Mouse (Mus musculus): Measurements from ENCODE around the gene Hoxc5. TPM values are rescaled to one million over a fixed set of nuclear protein-coding genes. Genes with fewer than 3 reads are reported as not detected.

Gene Hoxc5
- polyA plus RNA-seq, 1 experiment from 2014 or later: 6.3 TPM

DNA sequence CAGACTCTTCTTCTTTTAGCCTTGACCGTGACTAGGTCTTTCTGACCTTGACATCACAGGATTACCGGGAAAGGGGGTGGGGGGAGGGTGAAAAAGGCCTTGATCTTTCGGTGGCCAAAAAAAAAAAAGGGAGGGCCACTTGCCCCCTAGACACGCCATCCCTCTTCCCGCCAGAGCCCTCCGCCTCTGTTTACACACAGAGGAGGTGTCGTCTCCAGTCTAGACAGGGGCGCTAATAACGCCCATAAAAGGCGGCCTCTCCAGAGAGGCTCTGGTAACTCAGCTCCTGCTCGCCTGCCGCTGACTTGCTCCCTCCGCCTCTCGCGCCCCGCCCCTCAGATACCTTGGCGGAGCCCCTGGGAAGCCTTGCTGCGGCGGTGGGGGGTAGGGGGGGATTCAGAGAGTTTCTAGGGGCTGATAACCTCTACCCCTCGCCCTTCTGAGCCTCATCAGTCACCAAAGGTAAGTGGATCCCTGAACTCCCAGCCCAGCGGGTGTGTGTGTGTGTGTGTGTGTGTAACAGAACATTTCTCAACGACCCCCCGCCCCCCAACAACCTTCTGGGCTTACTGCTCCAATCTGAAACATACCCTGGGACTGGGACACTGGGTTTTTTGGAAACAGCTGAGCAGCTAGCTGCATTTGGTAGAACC, 35.4 kb upstream of the Hoxc5 start:
- Histone ChIP-seq H3K9me3 (no peaks in the 10 kb centered on the region), H3K27ac (no peak overlapping the region), H3K9ac (replicated peaks) (no peak overlapping the region), H3K36me3 (no peaks in the 10 kb centered on the region), H3K27me3 (peaks cover 99% of the 10 kb centered on the region), H3K4me3 (replicated peaks) (0 out of 2 replicates have a peak overlapping the region, but pooled peaks have one; percentile 3), H3K4me1 (replicated peaks) (peaks cover 14% of the 10 kb centered on the region), H3K4me2 (0 out of 2 replicates have a peak overlapping the region, but pooled peaks have one; percentile 8)
- peak; percentile 60; the same call in 1 of the 2 replicates for ATAC-seq (ENCODE audit: insufficient number of reproducible peaks, insufficient read depth, low FRiP score, low TSS enrichment, low read depth)
- WGBS: 1% methylated on average over 23 of the region's 23 CpGs

DNA sequence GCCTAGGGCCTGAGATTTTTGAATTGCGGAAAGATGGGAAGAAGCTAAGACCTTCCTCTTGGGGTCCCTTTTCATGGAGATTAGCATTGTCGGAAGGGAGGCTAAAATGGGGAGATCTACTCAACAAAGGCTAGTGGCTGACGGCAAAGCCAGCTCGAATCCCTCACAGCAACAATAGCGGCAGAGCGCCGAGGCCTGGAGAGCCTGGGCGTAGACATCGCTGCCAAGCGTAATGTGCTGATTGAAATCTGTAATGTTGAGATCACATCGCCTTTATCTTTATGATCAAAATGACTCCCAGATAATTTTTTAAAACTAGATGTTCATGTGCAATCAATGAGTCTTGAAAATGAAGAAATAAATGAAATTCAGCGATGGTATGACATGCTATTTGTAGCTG, 32.8 kb upstream of the Hoxc5 start:
- peaks cover 98% of the 10 kb centered on the region for H3K27me3 ChIP-seq
- no peak for ATAC-seq (ENCODE audit: insufficient number of reproducible peaks, insufficient read depth, low FRiP score, low TSS enrichment, low read depth)
- H3K4me3 ChIP-seq (replicated peaks): no peak overlapping the region
- no peak overlapping the region for H3K4me2 ChIP-seq
- H3K9ac ChIP-seq (replicated peaks): no peak overlapping the region
- H3K27ac ChIP-seq: no peak overlapping the region
- under 1% methylated on average over 12 of the region's 12 CpGs for WGBS
- no peaks in the 10 kb centered on the region for H3K36me3 ChIP-seq
- no peaks in the 10 kb centered on the region for H3K9me3 ChIP-seq
- peaks cover 23% of the 10 kb centered on the region for H3K4me1 ChIP-seq (replicated peaks)

DNA sequence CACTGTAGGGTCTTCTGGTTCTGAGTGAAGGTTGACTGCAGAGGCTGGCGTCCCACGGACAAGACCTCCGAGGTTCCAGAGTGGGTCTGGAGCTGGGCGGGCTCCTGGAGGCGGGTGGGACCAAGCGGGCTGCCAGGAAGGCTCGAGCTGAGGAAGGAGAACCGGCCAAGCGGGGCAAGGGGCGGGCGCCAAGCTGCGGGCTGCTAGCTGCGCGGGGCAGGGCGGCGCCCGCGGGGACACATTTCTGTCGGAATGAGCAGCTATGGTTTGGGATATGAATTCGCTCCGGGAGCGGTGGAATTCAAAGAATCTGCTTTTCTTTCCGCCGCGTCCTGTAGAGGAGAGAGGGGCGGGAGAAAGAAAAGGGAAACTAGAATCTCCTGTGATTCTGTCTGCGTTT, 32.3 kb upstream of the Hoxc5 start:
- Histone ChIP-seq H3K4me1 (replicated peaks) (peaks cover 28% of the 10 kb centered on the region), H3K9me3 (no peaks in the 10 kb centered on the region), H3K4me3 (replicated peaks) (peak overlapping the region; percentile 23), H3K9ac (replicated peaks) (no peak overlapping the region), H3K27me3 (peaks cover 98% of the 10 kb centered on the region), H3K36me3 (no peaks in the 10 kb centered on the region), H3K4me2 (peak overlapping the region; percentile 23), H3K27ac (no peak overlapping the region)
- ATAC-seq (ENCODE audit: insufficient number of reproducible peaks, insufficient read depth, low FRiP score, low TSS enrichment, low read depth): no peak
- under 1% methylated on average over 27 of the region's 27 CpGs for whole genome bisulfite sequencing

DNA sequence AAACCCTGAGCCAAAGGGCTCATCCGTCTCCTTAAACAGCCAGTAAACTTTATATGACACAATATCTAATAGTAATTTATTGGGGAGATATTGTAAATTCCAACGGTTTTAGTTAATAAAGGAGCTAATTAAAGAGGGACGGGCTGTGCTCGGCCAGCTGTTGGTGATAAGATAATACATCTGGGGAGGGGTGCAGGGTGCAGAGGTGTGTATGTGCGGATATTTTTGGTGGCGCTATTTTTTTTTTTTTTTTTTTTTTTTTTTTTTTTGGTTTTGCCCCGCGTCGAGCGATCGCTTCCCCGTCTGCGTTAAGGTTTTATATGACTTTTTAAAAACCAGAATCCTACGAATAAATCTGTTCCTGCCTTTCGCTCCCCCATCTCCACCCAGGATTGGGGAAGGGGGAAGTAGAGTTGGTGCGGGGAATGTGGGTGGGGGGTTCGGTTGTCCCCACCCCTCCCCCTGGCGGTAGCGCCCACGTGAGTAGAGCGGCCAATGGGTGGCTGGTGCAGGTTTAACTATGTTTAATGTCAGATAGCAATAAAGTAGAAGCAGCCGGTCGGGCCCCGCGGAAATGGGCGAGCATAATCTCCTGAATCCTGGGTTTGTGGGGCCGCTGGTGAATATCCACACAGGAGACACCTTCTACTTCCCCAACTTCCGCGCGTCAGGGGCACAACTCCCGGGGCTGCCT, 30.8 kb upstream of the Hoxc5 start, which contains the start of gene Hoxc12:
Gene Hoxc12 (plus strand): TSS at position 479 of the 694 bp plus-strand sequence.
- Histone ChIP-seq H3K4me2 (peak within 1 kb of the TSS; percentile 43), H3K9ac (replicated peaks) (0 out of 2 replicates have a peak within 1 kb of the TSS, but pooled peaks have one; percentile 31)

DNA sequence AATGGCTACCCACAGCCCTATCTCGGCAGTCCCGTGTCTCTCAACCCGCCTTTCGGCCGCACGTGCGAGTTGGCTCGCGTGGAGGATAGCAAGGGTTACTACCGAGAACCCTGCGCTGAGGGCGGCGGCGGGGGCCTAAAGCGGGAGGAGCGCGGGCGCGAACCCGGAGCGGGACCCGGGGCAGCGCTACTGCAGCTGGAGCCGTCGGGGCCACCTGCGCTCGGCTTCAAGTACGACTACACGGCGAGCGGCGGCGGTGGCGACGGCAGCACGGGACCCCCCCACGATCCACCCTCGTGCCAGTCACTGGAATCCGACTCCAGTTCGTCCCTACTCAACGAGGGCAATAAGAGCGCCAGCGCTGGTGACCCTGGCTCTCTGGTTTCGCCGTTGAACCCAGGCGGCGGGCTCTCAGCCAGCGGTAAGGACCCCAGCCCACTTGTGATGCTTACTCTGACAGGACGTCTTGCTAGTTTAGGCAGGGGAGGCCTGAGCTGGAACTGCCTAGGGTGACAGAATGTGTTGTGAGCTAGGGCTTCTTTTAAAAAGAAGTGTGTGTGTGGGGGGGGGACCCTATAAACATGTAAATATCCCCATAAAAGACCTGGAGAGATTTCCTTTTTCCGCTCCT, 30.1 kb upstream of the Hoxc5 start:
- H3K4me2 ChIP-seq: peak overlapping the region; percentile 43
- peaks cover 98% of the 10 kb centered on the region for H3K27me3 ChIP-seq
- no peak overlapping the region for H3K27ac ChIP-seq
- ATAC-seq (ENCODE audit: insufficient number of reproducible peaks, insufficient read depth, low FRiP score, low TSS enrichment, low read depth): no peak
- no peaks in the 10 kb centered on the region for H3K36me3 ChIP-seq
- 1% methylated on average over 50 of the region's 50 CpGs for WGBS
- H3K9ac ChIP-seq (replicated peaks): 0 out of 2 replicates have a peak overlapping the region, but pooled peaks have one; percentile 31
- H3K4me1 ChIP-seq (replicated peaks): peaks cover 23% of the 10 kb centered on the region
- H3K4me3 ChIP-seq (replicated peaks): peak overlapping the region; percentile 31
- H3K9me3 ChIP-seq: no peaks in the 10 kb centered on the region

More for the DNA sequence above, 30.8 kb upstream of the Hoxc5 start, which contains the start of gene Hoxc12:
- H3K27me3 ChIP-seq: peaks cover 98% of the 10 kb centered on the region
- no peaks in the 10 kb centered on the region for H3K36me3 ChIP-seq
- H3K4me1 ChIP-seq (replicated peaks): peaks cover 29% of the 10 kb centered on the region
- under 1% methylated on average over 31 of the region's 31 CpGs for WGBS
- no peak within 1 kb of the TSS for H3K27ac ChIP-seq
- no peaks in the 10 kb centered on the region for H3K9me3 ChIP-seq
- no peak; the same call in 1 of the 2 replicates for ATAC-seq (ENCODE audit: insufficient number of reproducible peaks, insufficient read depth, low FRiP score, low TSS enrichment, low read depth)
- peak within 1 kb of the TSS; percentile 31 for H3K4me3 ChIP-seq (replicated peaks)

DNA sequence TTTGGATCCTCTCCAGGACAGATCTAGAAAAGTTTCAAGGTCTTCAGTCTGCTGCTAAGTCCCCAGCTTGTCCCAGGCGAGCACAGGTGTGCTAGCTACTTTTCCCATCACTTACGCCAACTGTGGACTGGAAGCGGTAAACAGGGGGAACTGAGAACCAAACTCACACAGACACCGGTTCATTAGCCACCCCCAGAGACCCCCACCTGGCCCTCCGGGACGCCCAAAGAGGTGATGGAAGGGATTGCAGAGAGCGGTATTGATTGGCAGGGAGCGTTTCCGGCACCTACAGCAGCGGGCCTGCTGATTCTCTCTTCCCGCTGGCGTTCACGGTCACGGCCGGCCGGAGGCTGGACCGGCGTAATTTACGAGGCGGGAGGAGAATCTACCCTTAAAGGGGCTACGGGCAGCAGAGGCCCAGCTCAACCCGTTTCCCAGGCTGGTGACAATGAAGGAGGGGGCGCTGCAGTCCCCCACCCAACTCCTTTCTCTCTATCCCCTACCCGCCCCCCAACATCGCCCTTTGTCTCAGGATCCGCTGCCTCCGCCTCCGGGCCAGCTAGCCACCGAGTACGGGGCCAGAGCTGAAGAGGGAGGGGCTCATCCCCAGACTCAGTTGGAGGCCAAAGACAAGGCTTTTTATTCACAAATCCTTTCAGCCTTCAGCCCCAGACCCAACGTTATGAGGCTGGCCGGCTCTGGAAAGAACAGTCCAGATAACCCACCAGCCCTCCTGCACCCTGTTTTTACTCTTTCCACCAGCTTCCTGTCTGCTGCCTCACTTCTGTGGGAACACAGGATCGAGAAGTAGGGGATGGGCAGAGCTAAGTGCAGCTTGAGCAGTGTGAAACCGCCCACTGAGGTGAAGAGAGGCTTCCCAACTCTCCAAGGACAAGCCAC, 27.7 kb upstream of the Hoxc5 start:
- Histone ChIP-seq H3K4me3 (replicated peaks) (peak overlapping the region; percentile 24), H3K9ac (replicated peaks) (peak overlapping the region; percentile 37; the same call in 1 of the 2 replicates), H3K9me3 (no peaks in the 10 kb centered on the region), H3K27me3 (peaks cover 91% of the 10 kb centered on the region), H3K4me2 (peak overlapping the region; percentile 49), H3K36me3 (no peaks in the 10 kb centered on the region), H3K4me1 (replicated peaks) (peaks cover 29% of the 10 kb centered on the region), H3K27ac (0 out of 2 replicates have a peak overlapping the region, but pooled peaks have one; percentile 23)
- no peak for ATAC-seq (ENCODE audit: insufficient number of reproducible peaks, insufficient read depth, low FRiP score, low TSS enrichment, low read depth)
- 1% methylated on average over 34 of the region's 34 CpGs for WGBS

DNA sequence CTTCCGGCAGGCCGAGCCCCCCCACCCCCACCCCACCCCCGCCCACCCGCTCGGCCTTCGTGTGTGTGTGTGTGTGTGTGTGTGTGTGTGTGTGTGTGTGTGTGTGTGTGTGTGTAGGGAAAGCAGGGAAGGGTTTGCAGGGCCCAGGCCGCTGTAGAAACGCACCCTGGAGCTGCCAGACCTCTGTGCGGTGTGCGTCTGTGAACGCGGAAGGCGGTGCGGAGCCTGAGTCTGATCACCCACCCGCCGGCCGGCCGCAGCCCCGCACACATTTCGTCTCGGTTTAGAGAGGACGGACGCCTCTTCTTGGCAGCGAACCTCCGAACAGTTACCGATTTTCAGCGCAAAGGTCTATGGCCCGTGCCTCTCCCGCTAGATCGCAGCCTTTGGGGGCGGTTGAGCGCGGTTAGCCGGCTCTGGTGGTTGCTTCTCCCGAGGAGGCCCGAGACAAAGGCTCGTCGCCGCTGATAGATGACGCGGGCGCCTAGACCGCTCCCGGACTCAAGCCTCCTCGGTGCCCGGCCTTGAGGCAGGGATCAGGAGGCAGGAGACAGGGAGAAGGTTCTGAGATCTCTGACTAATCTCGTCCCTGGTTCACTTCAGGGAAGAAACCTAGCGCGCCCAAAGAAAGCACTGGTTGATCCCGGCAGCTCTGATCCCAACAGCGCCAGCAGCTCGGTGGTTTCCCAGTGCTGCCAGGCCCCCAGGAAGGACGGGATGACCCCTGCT, 24.3 kb upstream of the Hoxc5 start:
- Histone ChIP-seq H3K9me3 (no peaks in the 10 kb centered on the region), H3K27ac (peak overlapping the region; percentile 31; the same call in 1 of the 2 replicates), H3K4me3 (replicated peaks) (peak overlapping the region; percentile 41), H3K9ac (replicated peaks) (peak overlapping the region; percentile 70), H3K27me3 (peaks cover 90% of the 10 kb centered on the region), H3K4me2 (peak overlapping the region; percentile 59), H3K4me1 (replicated peaks) (peaks cover 17% of the 10 kb centered on the region), H3K36me3 (no peaks in the 10 kb centered on the region)
- WGBS: 1% methylated on average over 46 of the region's 53 CpGs
- ATAC-seq (ENCODE audit: insufficient number of reproducible peaks, insufficient read depth, low FRiP score, low TSS enrichment, low read depth): no peak

DNA sequence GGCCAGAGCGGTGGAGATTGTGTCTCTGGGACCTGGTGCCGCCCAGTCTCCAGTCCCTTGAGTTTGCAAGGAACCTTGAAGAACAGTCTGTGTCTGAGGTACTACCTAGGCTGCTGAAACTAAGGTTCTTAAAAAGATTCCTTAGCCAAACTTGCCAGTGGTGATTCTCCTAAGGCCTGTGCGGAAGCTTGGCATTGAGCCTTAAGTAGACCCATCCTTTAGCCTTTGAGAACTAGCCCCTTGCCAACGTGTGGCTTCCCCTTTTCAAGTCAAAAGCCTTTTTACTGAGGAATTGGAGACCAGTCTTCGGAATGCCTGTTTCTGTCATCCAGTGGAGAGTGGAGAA, 23.8 kb upstream of the Hoxc5 start:
- Histone ChIP-seq H3K36me3 (no peaks in the 10 kb centered on the region), H3K27me3 (peaks cover 90% of the 10 kb centered on the region), H3K9ac (replicated peaks) (peak overlapping the region; percentile 70), H3K4me2 (peak overlapping the region; percentile 59), H3K4me3 (replicated peaks) (peak overlapping the region; percentile 41), H3K9me3 (no peaks in the 10 kb centered on the region), H3K27ac (peak overlapping the region; percentile 31; the same call in 1 of the 2 replicates), H3K4me1 (replicated peaks) (peaks cover 17% of the 10 kb centered on the region)
- WGBS: 4% methylated on average over 5 of the region's 5 CpGs
- no peak for ATAC-seq (ENCODE audit: insufficient number of reproducible peaks, insufficient read depth, low FRiP score, low TSS enrichment, low read depth)

DNA sequence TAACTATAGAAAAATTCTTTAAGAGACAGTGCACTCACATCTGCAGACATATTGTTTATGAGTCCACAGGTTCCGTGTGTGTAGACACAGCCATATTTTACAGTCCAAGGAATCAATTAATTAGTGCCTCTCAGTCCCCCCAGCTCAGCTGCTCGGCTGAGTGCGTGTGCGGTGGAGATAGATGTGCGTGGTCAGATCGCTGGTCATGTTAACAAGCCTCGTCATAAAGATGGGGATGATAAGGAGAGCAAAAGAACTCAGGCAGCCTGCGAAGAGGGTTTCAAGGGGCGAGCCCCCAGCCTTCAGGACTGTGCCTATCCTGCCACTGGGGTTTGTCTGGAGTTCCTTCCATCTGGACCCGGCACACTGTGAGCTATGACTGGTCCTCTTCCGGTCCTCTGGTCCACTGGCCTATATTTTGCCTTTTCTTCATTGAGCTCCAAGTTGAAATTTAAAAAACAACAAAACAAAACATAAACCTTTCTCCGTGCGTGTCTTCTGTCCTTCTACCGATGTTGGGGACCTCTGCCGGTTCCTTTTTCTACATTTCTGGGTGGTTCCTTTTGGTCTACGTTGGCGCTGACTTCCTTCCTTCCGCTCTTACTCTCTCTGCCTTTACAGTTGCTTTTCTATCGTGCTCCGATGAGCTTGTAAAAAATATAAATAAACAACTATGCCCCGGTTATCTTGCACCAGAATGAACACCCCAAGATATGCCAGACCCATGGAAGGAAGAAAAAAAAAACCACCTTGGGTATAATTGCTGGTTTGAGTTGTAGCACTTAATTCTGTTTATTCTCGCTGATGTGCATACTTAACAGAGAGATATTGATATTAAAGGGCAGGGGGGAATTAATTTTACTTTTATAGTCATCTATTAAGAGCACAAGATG, 21.8 kb upstream of the Hoxc5 start:
- Histone ChIP-seq H3K4me1 (replicated peaks) (peaks cover 12% of the 10 kb centered on the region), H3K27me3 (peaks cover 89% of the 10 kb centered on the region), H3K27ac (no peak overlapping the region), H3K4me3 (replicated peaks) (peak overlapping the region; percentile 11; the same call in 1 of the 2 replicates), H3K36me3 (no peaks in the 10 kb centered on the region), H3K4me2 (peak overlapping the region; percentile 51), H3K9me3 (no peaks in the 10 kb centered on the region), H3K9ac (replicated peaks) (peak overlapping the region; percentile 19; the same call in 1 of the 2 replicates)
- no peak for ATAC-seq (ENCODE audit: insufficient number of reproducible peaks, insufficient read depth, low FRiP score, low TSS enrichment, low read depth)
- 8% methylated on average over 22 of the region's 22 CpGs for WGBS
